Mouse (Mus musculus) limb, embryonic 14.5 days (tissue): ENCODE measurements at regions not wholly inside any gene's neighbourhood (a gene's known extent, or its start where the extent isn't known, plus 50 kb on each side); places are given as distances from the start of the nearest gene placed in this dataset.

ENCODE experiments used
- ATAC-seq: fragments of 200-750 bp; cut with Nextera tagmentation; 2 replicates; pipeline ENCODE4 v1.8.0; 2017; ENCODE audit warnings: low read depth, moderate number of reproducible peaks, moderate TSS enrichment; ENCODE audit not compliant: low FRiP score
- DNase-seq: peaks from one replicate; pipeline ENCODE4 v3.0.0-alpha.2; 2015; ENCODE audit warnings: low spot score
- H3K27ac ChIP-seq: fragments of 300-500 bp; sonication (generic); replicated peaks from 2 replicates; pipeline ENCODE4 v1.5.1; 2014; ENCODE audit warnings: low read depth, mild to moderate bottlenecking, low read length, moderate library complexity, mixed read lengths
- H3K27me3 ChIP-seq: fragments of 300-500 bp; sonication (generic); 2 replicates; pipeline ENCODE4 v1.6.1; 2014; ENCODE audit warnings: low read length, mixed read lengths; ENCODE audit not compliant: control insufficient read depth, insufficient read depth
- H3K36me3 ChIP-seq: fragments of 300-500 bp; sonication (generic); 2 replicates; pipeline ENCODE4 v1.6.1; 2014; ENCODE audit warnings: mild to moderate bottlenecking, low read length, moderate library complexity, mixed read lengths; ENCODE audit not compliant: control insufficient read depth, insufficient read depth
- H3K4me1 ChIP-seq: fragments of 300-500 bp; sonication (generic); 2 replicates; pipeline ENCODE4 v1.6.1; 2014; ENCODE audit warnings: antibody characterized with exemption, low read length, mixed read lengths; ENCODE audit not compliant: control insufficient read depth, insufficient read depth
- H3K4me2 ChIP-seq: fragments of 300-500 bp; sonication (generic); replicated peaks from 2 replicates; pipeline ENCODE4 v1.6.1; 2014; ENCODE audit warnings: low read depth, mild to moderate bottlenecking, low read length, moderate library complexity; ENCODE audit not compliant: severe bottlenecking
- H3K4me3 ChIP-seq: fragments of 300-500 bp; sonication (generic); replicated peaks from 2 replicates; pipeline ENCODE4 v1.5.1; 2014; ENCODE audit warnings: low read length
- H3K9ac ChIP-seq: fragments of 300-500 bp; sonication (generic); 2 replicates; pipeline ENCODE4 v1.6.1; 2014; ENCODE audit warnings: mild to moderate bottlenecking, low read depth, low read length, moderate library complexity; ENCODE audit not compliant: severe bottlenecking
- H3K9me3 ChIP-seq: fragments of 300-500 bp; sonication (generic); 2 replicates; pipeline ENCODE4 v1.6.1; 2016; ENCODE audit warnings: low read length; ENCODE audit not compliant: control insufficient read depth
- POLR2A ChIP-seq: fragments of 200-500 bp; IDR thresholded peaks from 2 replicates; pipeline ENCODE4 v1.8.0; 2012; ENCODE audit warnings: inconsistent platforms, mild to moderate bottlenecking, moderate library complexity, borderline replicate concordance; ENCODE audit not compliant: insufficient read depth, insufficient read length; ENCODE audit errors: extremely low read depth
- WGBS: fragments of 180-500 bp; shearing (Covaris S2); extraction: QIAGEN DNeasy Blood & Tissue Kit; methylation state at CpG from one replicate; pipeline ENCODE4 v1.1.7; 2014; 5-methylcytosine and 5-hydroxymethylcytosine counted together

- no peaks in the 10 kb centered on the region for H3K36me3 ChIP-seq
- DNase-seq, result no peak
- no peak for ATAC-seq
- H3K9ac ChIP-seq, result no peak overlapping the region
- no peaks in the 10 kb centered on the region for H3K27me3 ChIP-seq
- TF ChIP-seq POLR2A, result no peak
- H3K4me3 ChIP-seq, result no peak overlapping the region
- peaks cover 24% of the 10 kb centered on the region for H3K4me1 ChIP-seq
- H3K9me3 ChIP-seq, result no peaks in the 10 kb centered on the region
- WGBS, result 20% methylated on average over 5 of the region's 5 CpGs
- no peak overlapping the region for H3K4me2 ChIP-seq
- H3K27ac ChIP-seq, result no peak overlapping the region
These were observed 181.9 kb upstream of the Bmper start for GRCm38 (mm10) chr9:23041025-23041424.

GRCm38 (mm10) chr9:23041537-23042472 lies 181.1 kb upstream of the Bmper start:
- no peak for ATAC-seq
- no peak overlapping the region for H3K4me2 ChIP-seq
- H3K4me3 ChIP-seq, result no peak overlapping the region
- no peak overlapping the region for H3K27ac ChIP-seq
- DNase-seq, result no peak
- no peaks in the 10 kb centered on the region for H3K27me3 ChIP-seq
- 51% methylated on average over 22 of the region's 22 CpGs for WGBS
- H3K9ac ChIP-seq, result no peak overlapping the region
- H3K36me3 ChIP-seq, result no peaks in the 10 kb centered on the region
- no peaks in the 10 kb centered on the region for H3K9me3 ChIP-seq
- TF ChIP-seq POLR2A, result no peak
- peaks cover 16% of the 10 kb centered on the region for H3K4me1 ChIP-seq

GRCm38 (mm10) chr9:23043006-23043405 lies 179.9 kb upstream of the Bmper start:
- peaks cover 5% of the 10 kb centered on the region; the same call in 1 of the 2 replicates for H3K4me1 ChIP-seq
- no peak for TF ChIP-seq POLR2A
- H3K27ac ChIP-seq, result no peak overlapping the region
- no peak overlapping the region for H3K4me2 ChIP-seq
- ATAC-seq (no peak), DNase-seq (no peak)
- H3K9ac ChIP-seq, result no peak overlapping the region
- no peaks in the 10 kb centered on the region for H3K27me3 ChIP-seq
- no peak overlapping the region for H3K4me3 ChIP-seq
- H3K9me3 ChIP-seq, result no peaks in the 10 kb centered on the region
- H3K36me3 ChIP-seq, result no peaks in the 10 kb centered on the region
- 89% methylated on average over 4 of the region's 4 CpGs for WGBS

- H3K36me3 ChIP-seq, result no peaks in the 10 kb centered on the region
- peaks cover 5% of the 10 kb centered on the region; the same call in 1 of the 2 replicates for H3K4me1 ChIP-seq
- TF ChIP-seq POLR2A, result no peak
- no peaks in the 10 kb centered on the region for H3K27me3 ChIP-seq
- 11% methylated on average over 2 of the region's 2 CpGs for WGBS
- ATAC-seq, result no peak
- no peak for DNase-seq
- no peak overlapping the region for H3K4me2 ChIP-seq
- H3K9ac ChIP-seq, result no peak overlapping the region
- H3K4me3 ChIP-seq, result no peak overlapping the region
- no peaks in the 10 kb centered on the region for H3K9me3 ChIP-seq
- no peak overlapping the region for H3K27ac ChIP-seq
These were observed 177.4 kb upstream of the Bmper start for GRCm38 (mm10) chr9:23045486-23045885.

GRCm38 (mm10) chr9:23050751-23051150 lies 172.1 kb upstream of the Bmper start:
- 38% methylated on average over 2 of the region's 2 CpGs for WGBS
- no peaks in the 10 kb centered on the region for H3K27me3 ChIP-seq

More at GRCm38 (mm10) chr9:23050751-23051150, 172.1 kb upstream of the Bmper start:
- ATAC-seq, result peak; percentile 26; the same call in 1 of the 2 replicates
- no peak for TF ChIP-seq POLR2A
- DNase-seq, result no peak
- Histone ChIP-seq H3K4me3 (no peak overlapping the region), H3K4me1 (0 out of 2 replicates have a peak, but pooled peaks cover 8% of the 10 kb centered on the region), H3K9ac (no peak overlapping the region), H3K27ac (no peak overlapping the region; the same call in 1 of the 2 replicates), H3K4me2 (no peak overlapping the region), H3K9me3 (no peaks in the 10 kb centered on the region), H3K36me3 (no peaks in the 10 kb centered on the region)
